Mouse (Mus musculus) kidney, embryonic 16.5 days (tissue): Measurements from ENCODE around the gene Klc3. TPM values are rescaled to one million over a fixed set of nuclear protein-coding genes. Genes with fewer than 3 reads are reported as not detected.

ENCODE experiments used
- ATAC-seq: fragments of 200-750 bp; cut with Nextera tagmentation; 2 replicates; pipeline ENCODE4 v1.8.0; 2017; ENCODE audit warnings: moderate TSS enrichment; ENCODE audit not compliant: low FRiP score, low TSS enrichment
- H3K27ac ChIP-seq: fragments of 300-500 bp; sonication (generic); 2 replicates; pipeline ENCODE4 v1.5.1; 2014; ENCODE audit warnings: low read length
- H3K27me3 ChIP-seq: fragments of 300-500 bp; sonication (generic); 2 replicates; pipeline ENCODE4 v1.6.1; 2014; ENCODE audit warnings: low read length, control low read depth, mixed read lengths; ENCODE audit not compliant: insufficient read depth
- H3K36me3 ChIP-seq: fragments of 300-500 bp; sonication (generic); 2 replicates; pipeline ENCODE4 v1.6.1; 2014; ENCODE audit warnings: low read length, control low read depth, mixed read lengths; ENCODE audit not compliant: insufficient read depth
- H3K4me1 ChIP-seq: fragments of 300-500 bp; sonication (generic); 2 replicates; pipeline ENCODE4 v1.6.1; 2014; ENCODE audit warnings: low read length, control low read depth, mixed read lengths; ENCODE audit not compliant: insufficient read depth
- H3K4me2 ChIP-seq: fragments of 300-500 bp; sonication (generic); replicated peaks from 2 replicates; pipeline ENCODE4 v1.6.1; 2014; ENCODE audit warnings: low read depth, low read length
- H3K4me3 ChIP-seq: fragments of 300-500 bp; sonication (generic); 2 replicates; pipeline ENCODE4 v1.5.1; 2014; ENCODE audit warnings: mild to moderate bottlenecking, low read length
- H3K9ac ChIP-seq: fragments of 300-500 bp; sonication (generic); replicated peaks from 2 replicates; pipeline ENCODE4 v1.6.1; 2014; ENCODE audit warnings: low read length
- H3K9me3 ChIP-seq: fragments of 300-500 bp; sonication (generic); 2 replicates; pipeline ENCODE4 v1.6.1; 2016; ENCODE audit warnings: low read length, control low read depth
- WGBS: fragments of 180-500 bp; shearing (Covaris S2); extraction: QIAGEN DNeasy Blood & Tissue Kit; methylation state at CpG from one replicate; pipeline ENCODE4 v1.1.7; 2014; 5-methylcytosine and 5-hydroxymethylcytosine counted together
- polyA plus RNA-seq: library from polyadenylated mRNA; unstranded; fragments of >200 nt; fragmentation: Nextera tagmentation; extraction: Ambion mirVana; gene quantifications from 2 replicates; pipeline ENCODE4 v1.2.1, GENCODE M21; 2015

The Klc3 gene
- 7.0 and 8.5 TPM in 2 replicates for polyA plus RNA-seq

DNA sequence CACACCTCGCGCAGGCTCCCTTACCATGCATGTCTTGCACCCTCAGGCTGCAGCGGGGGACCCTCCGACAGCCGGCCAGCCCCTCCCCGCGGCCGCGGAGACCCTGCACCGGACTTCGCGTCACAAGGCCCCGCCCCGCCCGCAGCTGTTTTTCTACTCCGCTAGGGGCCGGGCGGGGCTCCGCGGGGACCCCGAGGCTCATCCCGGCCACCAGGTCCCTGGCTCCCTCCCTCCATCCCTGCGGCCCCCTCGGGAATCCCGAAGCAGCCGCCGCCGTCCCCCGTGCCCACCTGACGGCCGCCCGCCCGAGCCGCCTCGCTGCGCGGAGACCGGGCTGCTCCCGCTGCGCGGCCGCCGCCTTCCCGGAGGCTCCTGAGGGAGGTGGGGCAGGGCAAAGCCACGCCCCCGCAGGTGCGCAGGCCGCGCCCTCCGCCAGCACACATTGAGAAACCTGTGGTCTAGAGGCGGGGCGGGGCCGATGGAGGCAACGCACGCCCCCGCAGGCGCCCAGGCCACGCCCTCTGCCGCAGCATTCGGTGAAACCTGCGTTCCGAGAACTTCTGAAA is at the start of gene Klc3:
Gene Klc3 (minus strand): TSS at position 374 of the 566 bp plus-strand sequence.
- peak; percentile 75 for ATAC-seq
- peak within 1 kb of the TSS; percentile 64 for H3K9ac ChIP-seq
- H3K27ac ChIP-seq = no peak within 1 kb of the TSS
- H3K4me2 ChIP-seq = peak within 1 kb of the TSS; percentile 90
- H3K9me3 ChIP-seq = peaks cover 7% of the 10 kb centered on the region
- no peaks in the 10 kb centered on the region for H3K36me3 ChIP-seq
- H3K27me3 ChIP-seq = peaks cover 30% of the 10 kb centered on the region
- H3K4me1 ChIP-seq = peaks cover 16% of the 10 kb centered on the region
- under 1% methylated on average over 62 of the region's 62 CpGs for WGBS
- H3K4me3 ChIP-seq = peak within 1 kb of the TSS; percentile 65

DNA sequence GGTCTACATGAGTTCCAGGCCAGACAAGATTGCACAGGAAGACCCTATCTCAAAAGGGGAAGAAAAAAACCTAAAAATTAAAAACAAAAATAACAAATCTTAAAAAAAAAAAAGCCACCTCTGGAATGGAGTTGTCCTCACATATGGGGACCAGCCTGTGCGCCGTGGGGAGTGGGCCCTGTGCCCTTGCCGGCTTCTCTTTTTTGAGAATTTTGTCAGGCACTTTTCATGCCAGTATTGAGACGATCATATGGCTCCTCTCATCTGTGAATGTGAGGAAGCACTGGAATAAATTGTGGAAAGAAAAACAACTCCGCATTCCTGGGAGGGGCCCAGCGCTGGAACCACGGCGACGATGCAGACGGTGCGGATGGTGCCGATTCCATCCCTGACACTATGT is 45.3 kb upstream of the Klc3 start:
- ATAC-seq = no peak
- WGBS = 67% methylated on average over 12 of the region's 12 CpGs

GRCm38 (mm10) chr7:19447689-19448088 is 43.8 kb upstream of the Klc3 start:
- WGBS = 92% methylated on average over 16 of the region's 16 CpGs
- Histone ChIP-seq H3K27ac (no peak overlapping the region), H3K4me3 (no peak overlapping the region), H3K36me3 (peaks cover 55% of the 10 kb centered on the region), H3K9ac (no peak overlapping the region), H3K27me3 (no peaks in the 10 kb centered on the region), H3K9me3 (no peaks in the 10 kb centered on the region), H3K4me2 (no peak overlapping the region), H3K4me1 (0 out of 2 replicates have a peak, but pooled peaks cover 3% of the 10 kb centered on the region)
- no peak for ATAC-seq

More for the DNA sequence above, 45.3 kb upstream of the Klc3 start:
- Histone ChIP-seq H3K27me3 (no peaks in the 10 kb centered on the region), H3K36me3 (peaks cover 55% of the 10 kb centered on the region), H3K4me2 (no peak overlapping the region), H3K9ac (no peak overlapping the region), H3K4me1 (0 out of 2 replicates have a peak, but pooled peaks cover 3% of the 10 kb centered on the region), H3K4me3 (no peak overlapping the region), H3K27ac (no peak overlapping the region), H3K9me3 (no peaks in the 10 kb centered on the region)

DNA sequence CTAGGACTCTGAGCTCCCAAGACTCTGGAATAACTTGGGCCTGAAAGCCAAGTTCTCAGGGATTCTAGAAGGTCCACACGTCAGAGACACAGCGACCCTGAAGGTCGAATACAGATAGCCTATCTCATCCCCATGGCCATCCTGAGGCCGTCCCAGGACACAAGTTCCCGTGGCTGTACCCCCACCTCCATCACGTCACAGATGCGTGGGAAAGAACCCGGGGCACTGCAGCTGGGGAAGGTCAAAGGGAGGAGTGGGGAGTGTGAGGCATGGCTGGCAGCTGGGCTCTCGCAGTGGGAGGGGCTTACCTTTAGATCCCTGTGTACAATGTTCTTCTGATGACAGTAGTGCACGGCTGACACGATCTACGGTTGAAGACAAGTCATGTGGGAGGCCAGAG is 40.9 kb upstream of the Klc3 start:
- no peak for ATAC-seq
- H3K9ac ChIP-seq = no peak overlapping the region
- peaks cover 52% of the 10 kb centered on the region for H3K36me3 ChIP-seq
- H3K4me1 ChIP-seq = no peaks in the 10 kb centered on the region
- no peaks in the 10 kb centered on the region for H3K9me3 ChIP-seq
- no peak overlapping the region for H3K4me2 ChIP-seq
- no peaks in the 10 kb centered on the region for H3K27me3 ChIP-seq
- no peak overlapping the region for H3K4me3 ChIP-seq
- no peak overlapping the region for H3K27ac ChIP-seq
- WGBS = 63% methylated on average over 12 of the region's 12 CpGs

GRCm38 (mm10) chr7:19443344-19443743 is 39.4 kb upstream of the Klc3 start:
- Histone ChIP-seq H3K4me3 (no peak overlapping the region), H3K4me2 (no peak overlapping the region), H3K9me3 (no peaks in the 10 kb centered on the region), H3K4me1 (no peaks in the 10 kb centered on the region), H3K27me3 (no peaks in the 10 kb centered on the region), H3K9ac (no peak overlapping the region), H3K27ac (no peak overlapping the region), H3K36me3 (peaks cover 40% of the 10 kb centered on the region)
- peak; percentile 59; the same call in 1 of the 2 replicates for ATAC-seq
- WGBS = 30% methylated on average over 3 of the region's 3 CpGs

DNA sequence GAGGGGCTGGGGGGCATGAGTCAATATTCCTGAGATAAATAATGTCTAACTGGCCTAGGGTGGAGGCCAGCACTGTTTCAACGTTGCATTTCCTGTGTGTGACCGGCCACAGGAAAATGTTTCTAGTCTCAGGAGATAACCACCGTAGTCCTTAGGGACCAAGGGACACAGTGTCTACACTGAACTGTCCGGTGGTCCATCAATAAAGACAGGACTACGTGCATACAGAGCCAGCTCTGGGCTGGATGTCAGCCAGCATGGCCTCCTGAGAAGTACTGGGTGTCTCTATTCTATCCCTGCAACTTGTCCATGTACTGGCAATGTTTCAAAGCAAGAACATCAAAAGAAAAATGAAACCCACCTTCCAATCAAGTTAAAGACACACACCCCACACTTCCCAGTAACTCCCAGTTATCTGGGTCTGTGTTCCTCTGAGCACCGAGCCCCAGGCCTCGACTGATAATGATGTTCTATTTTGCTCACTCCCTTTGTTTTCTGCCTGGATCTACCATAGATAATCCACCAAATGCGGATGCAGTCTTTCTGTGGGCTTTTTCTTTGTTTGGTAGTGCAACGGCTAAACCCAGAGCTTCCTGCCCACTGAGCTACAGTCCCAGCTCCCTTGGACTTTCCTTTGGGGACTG is 37.7 kb upstream of the Klc3 start:
- Histone ChIP-seq H3K36me3 (peaks cover 47% of the 10 kb centered on the region), H3K9ac (no peak overlapping the region)
- 78% methylated on average over 9 of the region's 9 CpGs for WGBS

GRCm38 (mm10) chr7:19437048-19437447 is 33.1 kb upstream of the Klc3 start:
- WGBS = 81% methylated on average over 9 of the region's 9 CpGs
- Histone ChIP-seq H3K36me3 (peaks cover 76% of the 10 kb centered on the region), H3K27ac (no peak overlapping the region), H3K4me1 (no peaks in the 10 kb centered on the region), H3K9me3 (peaks cover 4% of the 10 kb centered on the region; the same call in 1 of the 2 replicates), H3K27me3 (no peaks in the 10 kb centered on the region), H3K4me2 (no peak overlapping the region), H3K9ac (no peak overlapping the region), H3K4me3 (no peak overlapping the region)
- ATAC-seq = no peak

More for the DNA sequence above, 37.7 kb upstream of the Klc3 start:
- H3K27ac ChIP-seq = no peak overlapping the region
- no peak overlapping the region for H3K4me2 ChIP-seq
- no peaks in the 10 kb centered on the region for H3K9me3 ChIP-seq
- H3K4me1 ChIP-seq = no peaks in the 10 kb centered on the region
- no peak for ATAC-seq
- no peak overlapping the region for H3K4me3 ChIP-seq
- H3K27me3 ChIP-seq = no peaks in the 10 kb centered on the region

DNA sequence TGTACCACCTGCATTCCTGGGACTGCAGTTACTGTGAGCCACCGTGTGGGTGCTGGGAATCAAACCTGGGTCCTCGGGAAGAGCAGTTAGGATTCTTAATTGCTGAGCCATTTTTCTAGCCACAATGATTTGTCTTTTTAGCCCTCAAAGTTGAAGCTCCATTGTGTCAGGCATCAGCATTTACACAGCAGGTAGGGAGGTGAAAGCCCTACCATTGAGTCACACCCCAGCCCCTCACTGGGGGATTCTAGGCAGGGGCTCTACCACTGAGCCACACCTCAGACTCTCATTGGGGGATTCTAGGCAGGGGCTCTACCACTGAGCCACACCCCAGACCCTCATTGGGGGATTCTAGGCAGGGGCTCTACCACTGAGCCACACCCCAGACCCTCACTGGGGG is 32.4 kb upstream of the Klc3 start:
- no peaks in the 10 kb centered on the region for H3K27me3 ChIP-seq
- peaks cover 4% of the 10 kb centered on the region; the same call in 1 of the 2 replicates for H3K9me3 ChIP-seq
- no peak overlapping the region for H3K9ac ChIP-seq
- H3K36me3 ChIP-seq = peaks cover 79% of the 10 kb centered on the region
- no peak overlapping the region for H3K4me2 ChIP-seq
- ATAC-seq = no peak
- no peak overlapping the region for H3K27ac ChIP-seq
- 96% methylated on average over 2 of the region's 2 CpGs for WGBS
- H3K4me3 ChIP-seq = no peak overlapping the region
- H3K4me1 ChIP-seq = no peaks in the 10 kb centered on the region

DNA sequence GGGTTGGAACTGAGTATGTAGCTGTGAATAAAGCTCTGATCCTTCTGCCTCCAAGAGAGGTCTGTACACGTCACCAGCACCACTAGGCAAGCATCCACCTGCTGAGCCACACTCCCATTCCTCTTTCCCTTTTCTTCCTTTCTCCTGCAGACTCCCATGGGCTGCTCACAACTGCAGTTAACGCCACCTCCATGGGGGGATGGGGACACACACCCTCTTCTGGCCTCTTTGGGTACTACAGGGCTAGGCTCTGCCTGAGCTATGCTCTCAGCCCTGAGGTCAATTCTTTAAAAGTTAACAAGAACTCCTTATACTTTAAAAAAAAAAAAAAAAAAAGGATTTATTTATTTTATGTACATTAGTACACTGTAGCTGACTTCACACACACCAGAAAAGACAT is 28.6 kb upstream of the Klc3 start:
- no peaks in the 10 kb centered on the region for H3K4me1 ChIP-seq
- no peak for ATAC-seq
- H3K9ac ChIP-seq = no peak overlapping the region
- H3K36me3 ChIP-seq = peaks cover 98% of the 10 kb centered on the region
- 98% methylated on average over 2 of the region's 2 CpGs for WGBS
- no peaks in the 10 kb centered on the region for H3K27me3 ChIP-seq
- H3K4me3 ChIP-seq = no peak overlapping the region
- H3K9me3 ChIP-seq = peaks cover 4% of the 10 kb centered on the region; the same call in 1 of the 2 replicates
- no peak overlapping the region for H3K4me2 ChIP-seq
- no peak overlapping the region for H3K27ac ChIP-seq

GRCm38 (mm10) chr7:19430402-19430801 is 26.5 kb upstream of the Klc3 start:
- Histone ChIP-seq H3K4me3 (no peak overlapping the region), H3K27me3 (no peaks in the 10 kb centered on the region), H3K9me3 (peaks cover 4% of the 10 kb centered on the region; the same call in 1 of the 2 replicates), H3K36me3 (peaks cover 95% of the 10 kb centered on the region), H3K4me1 (no peaks in the 10 kb centered on the region), H3K27ac (no peak overlapping the region), H3K4me2 (no peak overlapping the region), H3K9ac (no peak overlapping the region)
- 91% methylated on average over 6 of the region's 6 CpGs for WGBS
- no peak for ATAC-seq
